Mouse (Mus musculus) left cerebral cortex, adult 9 months (tissue): ENCODE measurements at regions not wholly inside any gene's neighbourhood (a gene's known extent, or its start where the extent isn't known, plus 50 kb on each side); places are given as distances from the start of the nearest gene placed in this dataset.

ENCODE experiments used
- DNase-seq, 2 experiments: peaks; one replicate each; pipeline ENCODE4 v3.0.0; 2022; ENCODE audit warnings: low spot score in 2 of 2

DNA sequence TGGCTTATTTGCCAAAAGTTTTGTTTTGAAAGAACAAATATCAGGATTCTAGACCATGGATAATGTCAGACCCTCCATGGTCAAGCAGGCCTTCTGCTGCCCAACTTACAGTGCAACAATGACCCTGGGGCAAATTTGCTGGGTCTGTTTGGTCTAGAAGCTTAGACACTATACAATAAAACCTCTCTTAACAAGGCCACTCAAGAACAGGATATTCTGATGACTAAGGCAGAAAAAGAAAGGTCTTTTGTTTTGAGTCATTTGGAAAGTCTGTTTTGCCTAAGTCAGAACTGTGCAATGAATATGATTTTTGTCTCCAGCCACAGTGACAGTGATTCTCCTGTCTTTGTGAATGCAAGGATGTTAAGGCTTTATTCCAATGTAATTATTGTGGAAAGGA lies 1435.0 kb downstream of the Slc22a22 start:
- no peak for DNase-seq

DNA sequence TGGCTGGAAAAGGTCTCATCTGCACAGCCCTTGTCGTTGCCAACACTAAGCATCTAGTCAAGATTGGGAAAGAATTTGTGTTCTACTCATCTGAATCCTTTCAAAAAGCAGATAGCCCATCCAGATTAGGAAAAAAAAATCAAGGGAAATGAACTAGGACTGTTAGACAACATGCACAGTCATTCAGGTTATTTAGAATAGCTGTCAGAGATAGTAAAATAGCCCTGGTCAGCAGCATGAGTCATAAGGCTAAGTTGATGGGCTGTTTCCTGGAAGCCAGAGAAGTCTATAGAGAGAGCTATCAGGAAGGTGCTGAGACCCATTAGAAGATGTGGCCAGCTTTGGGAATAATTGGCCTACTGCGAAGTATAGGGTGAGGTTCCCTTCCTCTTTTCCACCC lies 1447.4 kb downstream of the Slc22a22 start:
- no peak for DNase-seq

DNA sequence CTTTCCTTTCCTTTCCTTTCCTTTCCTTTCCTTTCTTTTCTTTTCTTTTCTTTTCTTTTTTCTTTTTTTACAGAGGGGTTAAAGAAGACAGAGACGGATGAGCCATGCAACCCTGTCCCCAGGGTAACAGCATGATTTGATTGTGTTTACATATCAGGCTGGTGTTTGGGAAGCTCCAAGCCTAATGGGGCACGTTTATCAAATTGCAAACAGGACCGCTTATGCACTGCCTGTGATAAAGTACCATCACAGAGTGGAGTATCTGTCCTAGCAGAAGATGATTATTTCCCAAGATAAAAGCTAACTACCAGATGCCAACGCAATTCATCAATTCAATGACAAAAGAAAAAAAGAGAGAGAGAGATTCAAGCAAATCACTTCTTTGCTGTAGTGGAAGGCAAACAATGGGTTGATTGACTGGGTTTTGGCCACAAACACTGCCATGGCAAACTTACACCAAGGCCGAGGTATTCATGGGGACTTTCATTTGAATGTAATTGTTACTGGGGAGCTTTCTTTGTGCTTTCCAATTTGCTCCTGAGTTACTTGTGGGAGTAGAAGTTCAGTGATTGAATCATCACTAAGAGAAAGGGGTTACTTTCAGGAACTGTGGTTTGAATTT lies 1450.1 kb downstream of the Slc22a22 start:
- DNase-seq = no peak

DNA sequence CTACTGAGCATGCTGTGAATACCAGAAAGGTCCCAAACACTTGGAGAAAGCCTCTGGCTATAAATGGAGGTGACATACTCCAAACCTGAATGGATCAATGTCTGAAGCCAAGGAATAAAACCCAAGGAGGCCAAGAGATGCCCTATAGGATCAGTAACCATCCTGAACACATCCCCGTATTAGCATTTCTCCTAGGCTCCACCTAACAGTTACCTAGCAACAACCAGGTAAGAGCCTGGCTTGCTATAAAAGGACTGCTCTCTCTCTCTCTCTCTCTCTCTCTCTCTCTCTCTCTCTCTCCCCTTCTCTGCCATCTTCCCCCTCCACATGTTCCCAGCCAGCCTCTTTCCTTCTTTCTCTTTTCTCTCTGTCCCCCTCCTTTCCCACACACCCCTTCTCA lies 1452.7 kb downstream of the Slc22a22 start:
- DNase-seq = no peak

DNA sequence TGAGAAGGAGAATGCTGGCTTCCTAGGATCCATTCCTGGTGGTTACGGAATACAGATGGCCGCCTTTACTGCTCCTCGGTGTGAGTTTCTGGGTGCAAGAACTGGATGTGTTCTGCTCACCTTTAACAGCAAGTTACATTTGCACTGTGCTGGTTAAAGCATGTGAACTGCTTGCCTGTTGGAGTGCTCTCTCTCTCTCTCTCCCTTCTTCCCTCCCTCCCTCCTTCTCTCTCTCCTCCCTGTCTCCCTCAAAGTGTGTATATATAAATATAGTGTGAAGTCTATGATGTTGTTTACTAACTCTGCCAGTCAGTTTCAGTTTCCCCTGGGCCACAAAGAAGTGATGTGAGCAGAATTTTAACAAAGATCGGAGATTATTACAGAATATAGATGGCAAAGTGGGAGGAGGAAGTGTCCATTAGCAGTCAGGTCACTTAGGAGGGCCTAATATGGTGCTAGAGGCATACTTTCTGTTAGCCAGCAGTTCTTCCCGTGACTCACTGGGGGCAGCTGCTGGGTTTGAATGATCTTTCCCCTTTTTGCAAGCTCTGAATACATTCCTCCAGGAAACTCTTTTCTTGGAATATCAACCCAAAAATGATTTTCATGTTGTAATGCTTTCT lies 1453.5 kb downstream of the Slc22a22 start:
- no peak for DNase-seq

DNA sequence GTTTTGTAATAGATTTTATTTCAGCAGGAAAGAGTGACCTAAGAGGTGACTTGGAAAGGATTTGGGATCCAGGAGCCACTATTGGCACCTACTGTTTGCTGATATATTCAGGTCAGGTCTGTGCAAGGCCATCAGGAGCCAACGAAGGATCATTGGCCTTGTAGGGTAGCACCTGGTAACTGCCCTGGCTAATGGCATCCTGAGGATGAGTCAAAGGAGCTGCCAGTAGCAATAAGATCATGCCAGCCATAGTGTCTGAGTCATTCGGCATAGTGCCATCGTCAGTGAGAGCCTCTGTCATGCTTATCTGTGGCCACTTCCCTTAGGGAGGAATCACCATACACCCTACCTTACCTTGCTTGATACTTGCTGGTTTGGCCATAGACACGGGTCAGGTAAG lies 1455.1 kb downstream of the Slc22a22 start:
- DNase-seq = no peak

DNA sequence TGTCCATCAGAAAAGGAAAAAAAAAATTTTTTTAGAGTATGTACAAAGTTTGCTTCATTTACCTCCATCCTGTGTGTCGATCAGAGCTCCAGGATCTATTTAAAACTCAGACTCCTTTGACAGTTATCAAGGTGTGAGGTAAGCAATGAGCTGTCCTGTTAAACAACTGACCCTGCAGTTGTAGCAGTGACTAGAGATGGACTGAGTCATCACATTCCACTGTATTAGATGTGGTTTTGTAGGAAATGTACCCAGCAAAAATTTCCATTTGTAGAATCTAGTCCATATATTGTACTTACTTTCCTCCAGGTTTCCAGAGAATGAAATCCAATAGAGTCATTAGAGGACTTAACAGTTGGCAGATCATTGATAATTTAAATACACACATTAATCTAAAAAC lies 1459.3 kb downstream of the Slc22a22 start:
- no peak for DNase-seq

DNA sequence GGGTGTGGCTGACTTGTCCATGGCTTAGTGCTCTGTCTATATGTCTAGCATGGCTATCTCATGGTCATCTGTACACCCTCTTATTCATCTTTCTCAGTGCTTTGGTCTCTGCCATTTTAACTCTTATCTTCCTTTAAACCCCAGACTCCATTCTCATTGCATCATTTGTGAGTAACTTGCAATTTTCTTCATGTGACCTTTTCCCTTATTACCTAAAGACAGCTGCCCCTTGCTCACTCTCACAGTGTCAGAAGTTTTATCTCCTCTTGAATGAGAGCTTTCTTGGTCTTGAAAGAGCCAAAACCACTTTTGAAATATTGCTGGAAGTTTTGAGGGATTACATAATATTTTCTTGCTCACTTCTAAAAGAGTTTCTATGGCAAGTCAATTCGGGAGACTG lies 1459.9 kb downstream of the Slc22a22 start:
- no peak for DNase-seq

DNA sequence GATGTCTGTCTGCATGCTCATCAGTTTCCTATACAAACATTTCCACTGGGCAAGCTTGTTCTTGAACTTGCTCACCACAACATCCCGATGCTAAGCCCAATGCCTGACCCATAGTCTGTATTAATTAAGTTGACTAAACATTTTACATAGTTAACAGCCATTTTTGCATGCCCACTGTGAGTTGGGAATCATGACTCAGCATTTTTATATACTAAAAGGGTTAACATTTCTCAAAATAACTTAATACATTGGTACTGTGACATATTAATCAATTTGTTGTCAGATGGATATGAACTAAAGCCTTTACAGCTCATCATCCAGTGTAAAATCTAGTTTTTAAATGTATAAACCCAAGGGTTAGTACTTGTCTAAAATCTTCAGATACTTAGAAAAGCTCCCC lies 1461.4 kb downstream of the Slc22a22 start:
- DNase-seq = no peak

DNA sequence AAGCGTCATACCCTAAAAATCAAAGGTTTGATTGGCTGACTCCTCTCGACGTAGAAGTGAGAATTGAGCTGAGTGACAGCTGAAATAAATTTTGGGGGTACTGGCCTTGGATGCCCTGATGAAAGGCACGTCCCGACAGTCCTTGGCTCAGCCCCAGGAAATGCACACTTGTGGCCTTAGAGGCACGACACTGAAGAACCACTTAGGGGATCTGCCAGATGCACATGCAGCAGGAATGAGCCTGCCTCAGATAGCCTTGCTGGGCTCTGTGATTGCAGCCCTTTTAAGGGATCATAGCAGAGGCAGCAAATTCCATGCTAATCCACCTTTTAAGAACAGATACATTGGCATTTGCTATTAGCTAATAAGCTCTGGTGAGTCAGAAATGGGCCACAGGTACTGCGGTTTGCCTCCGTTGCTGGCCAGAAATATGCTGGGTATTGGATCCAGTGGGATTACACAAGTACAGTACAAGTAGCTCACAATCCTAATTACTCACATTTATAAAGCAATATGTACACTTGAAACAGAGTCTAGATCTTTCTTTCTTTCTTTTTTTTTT lies 1463.3 kb downstream of the Slc22a22 start:
- DNase-seq = no peak

DNA sequence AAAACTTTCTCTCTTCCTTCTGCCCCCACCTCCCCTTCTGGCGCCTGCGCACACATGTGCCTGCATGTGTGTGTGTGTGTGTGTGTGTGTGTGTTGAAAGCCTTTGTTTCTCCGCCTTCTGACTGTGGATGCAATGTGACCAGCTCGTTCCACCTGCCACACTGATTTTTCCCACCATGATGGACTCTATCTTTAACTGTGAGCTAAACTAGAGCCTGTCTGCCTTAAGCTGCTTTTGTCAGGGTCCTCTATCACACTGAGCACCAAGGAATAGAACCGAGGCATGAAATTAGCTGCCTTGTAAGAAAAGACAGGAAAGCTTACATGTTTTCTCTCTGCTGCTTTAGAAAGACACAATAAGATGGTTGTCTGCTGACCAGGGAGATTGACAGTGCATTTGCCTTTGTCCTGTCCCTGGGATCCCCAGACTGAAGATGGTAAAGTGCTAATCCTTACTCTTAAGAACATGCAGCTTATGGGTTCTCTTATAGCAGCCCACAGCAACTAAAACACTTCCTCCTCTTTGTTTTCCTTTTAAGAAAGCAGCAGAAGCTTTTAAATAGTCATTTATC lies 1468.7 kb downstream of the Slc22a22 start:
- no peak for DNase-seq

DNA sequence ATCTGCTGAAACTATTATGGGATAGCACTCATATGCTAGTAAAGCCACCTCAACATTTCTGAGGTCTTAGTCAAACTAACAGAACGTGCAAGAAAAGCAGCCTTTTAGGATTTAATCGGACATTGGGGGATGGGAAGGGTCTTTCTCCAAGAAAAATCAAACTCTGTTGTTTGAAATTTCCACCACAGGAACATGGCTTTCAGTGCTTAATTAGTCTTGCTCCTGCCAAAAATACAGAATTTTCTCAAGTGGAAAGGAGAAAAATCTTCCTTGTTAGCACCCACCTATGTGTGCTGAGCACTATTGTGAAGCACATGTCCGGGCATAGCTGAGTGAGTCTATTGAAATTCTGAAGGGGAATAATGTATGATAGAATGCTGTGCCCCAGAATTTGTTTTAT lies 1470.0 kb downstream of the Slc22a22 start:
- DNase-seq = no peak

DNA sequence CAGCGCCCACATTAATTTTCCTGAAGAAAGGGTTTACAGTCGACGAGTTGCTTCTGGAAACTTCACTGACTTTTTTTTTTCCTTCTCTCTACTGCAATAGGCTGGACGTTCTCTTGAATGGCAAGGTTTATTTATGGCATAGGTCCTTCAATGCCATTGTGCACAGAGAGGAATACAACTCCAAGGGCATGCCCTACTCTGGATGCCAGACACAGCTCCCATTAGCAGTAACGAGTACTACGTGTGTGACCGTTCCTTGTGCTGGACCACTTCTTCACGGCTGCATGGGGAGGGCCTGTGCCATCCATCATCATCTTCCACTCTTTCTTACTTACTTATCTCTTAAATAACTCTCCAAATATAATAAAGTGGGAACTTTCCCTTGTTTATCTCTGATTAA lies 1472.1 kb downstream of the Slc22a22 start:
- no peak for DNase-seq

DNA sequence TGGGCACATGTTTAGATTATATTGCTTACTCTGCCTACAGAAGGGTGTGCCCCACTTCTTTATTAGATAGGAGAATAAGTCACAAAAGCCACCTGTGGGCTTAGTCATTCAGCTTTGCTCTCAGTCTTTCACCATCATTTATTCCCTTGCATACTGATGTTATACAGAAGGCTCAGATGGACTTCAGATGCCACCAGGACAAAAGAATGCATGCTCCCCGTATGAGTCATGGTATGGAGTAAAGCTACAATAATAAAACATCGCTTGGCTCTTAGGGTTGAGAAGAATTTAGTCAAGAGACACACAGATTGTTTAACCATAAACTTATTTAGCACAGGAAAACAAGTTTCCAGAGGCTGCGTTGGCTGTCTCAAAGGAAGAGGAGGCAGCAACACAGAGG lies 1473.5 kb downstream of the Slc22a22 start:
- DNase-seq = no peak

DNA sequence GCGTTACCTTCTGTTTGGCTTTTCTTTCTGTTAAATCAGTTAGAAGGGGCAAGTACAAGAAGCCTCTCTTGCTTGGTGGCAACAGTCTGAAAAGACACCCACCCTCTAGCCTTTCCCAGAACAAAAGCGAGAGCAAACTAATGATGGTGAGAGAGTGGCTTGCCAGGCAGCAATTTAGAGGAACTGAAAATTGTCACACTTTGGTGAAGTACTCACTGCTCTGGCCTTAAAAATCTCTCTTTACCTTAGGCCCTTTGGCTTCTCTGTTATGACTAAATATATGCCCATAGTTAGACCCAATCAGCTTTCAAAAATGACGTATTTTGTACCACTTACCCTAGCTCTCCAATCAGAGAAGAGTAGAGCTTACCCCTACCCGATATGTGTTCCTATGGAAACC lies 1477.8 kb downstream of the Slc22a22 start:
- DNase-seq = no peak

DNA sequence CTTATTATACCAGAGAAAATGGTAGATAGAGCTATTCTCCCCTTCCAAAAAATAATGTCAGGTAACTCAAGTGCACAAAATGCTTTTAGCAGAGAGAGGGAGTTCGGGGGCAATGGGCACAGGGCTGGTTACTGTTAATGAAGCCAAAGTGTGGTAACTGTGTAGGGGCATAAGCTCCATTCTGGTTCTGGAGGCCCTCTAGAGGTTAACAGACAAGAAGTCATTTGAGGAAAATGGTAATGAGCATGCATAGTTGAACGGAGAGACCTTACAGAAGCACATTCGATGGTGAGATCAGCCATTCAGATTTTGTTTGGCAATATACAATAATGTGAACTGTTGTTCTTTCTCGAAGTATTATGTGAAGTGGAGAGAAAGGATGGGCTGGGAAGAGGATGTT lies 1479.4 kb downstream of the Slc22a22 start:
- no peak for DNase-seq

DNA sequence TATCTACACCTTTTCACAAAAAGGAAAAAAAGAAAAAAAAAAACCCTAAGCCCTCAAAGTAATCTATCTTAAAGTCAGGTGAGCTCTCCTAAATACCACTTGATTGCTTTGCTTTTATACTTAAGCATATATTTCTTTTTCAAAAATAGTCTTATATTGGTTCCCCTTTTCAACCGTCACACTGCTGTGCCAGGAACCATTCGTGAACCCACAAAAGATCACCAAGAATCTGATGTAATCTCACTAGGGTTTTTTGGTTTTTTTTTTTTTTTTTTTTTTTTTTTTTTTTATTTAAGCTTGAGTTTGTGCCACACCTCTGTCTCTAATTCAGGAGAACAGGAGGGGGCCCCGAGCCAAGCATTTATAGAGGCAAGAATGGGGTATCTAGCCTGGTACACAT lies 1482.7 kb downstream of the Slc22a22 start:
- no peak for DNase-seq

DNA sequence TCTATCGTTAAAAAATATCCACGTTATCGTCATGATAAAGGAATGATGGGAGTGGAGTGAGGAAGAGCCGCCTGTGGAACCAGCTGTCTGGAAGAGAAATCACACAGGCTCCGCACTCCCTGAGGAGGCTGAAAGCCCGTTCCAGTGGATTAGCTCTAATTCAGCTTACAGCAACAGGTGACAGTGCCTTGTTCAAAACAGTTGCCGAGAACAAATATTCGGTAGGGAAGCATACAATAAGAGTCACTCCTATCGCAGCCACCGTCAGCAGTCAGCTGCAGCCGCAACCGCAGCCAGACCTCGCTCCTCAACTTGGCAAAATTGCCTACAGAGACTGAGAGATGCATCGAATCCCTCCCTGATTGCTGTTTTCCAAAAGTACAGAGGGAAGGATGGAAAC lies 1501.6 kb downstream of the Slc22a22 start:
- no peak for DNase-seq

DNA sequence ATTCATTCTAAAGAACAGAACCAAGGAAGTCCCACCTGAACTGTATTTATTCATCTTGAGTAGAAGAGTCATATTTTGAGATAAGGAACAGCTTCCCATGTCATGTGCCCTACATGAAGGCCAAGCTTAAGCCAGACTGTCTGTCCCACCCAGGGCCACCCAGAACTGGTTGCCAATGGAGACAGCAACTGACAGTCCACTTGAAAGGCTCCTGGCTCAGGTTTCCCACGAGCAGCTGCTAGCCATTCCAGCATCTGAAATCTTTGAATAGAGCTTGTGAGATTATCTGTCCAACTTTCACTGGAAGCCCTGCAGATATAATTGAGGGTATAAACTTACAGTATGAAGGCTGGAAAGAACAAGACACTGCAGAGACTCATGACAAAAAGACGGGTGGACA lies 1510.6 kb downstream of the Slc22a22 start:
- no peak for DNase-seq

DNA sequence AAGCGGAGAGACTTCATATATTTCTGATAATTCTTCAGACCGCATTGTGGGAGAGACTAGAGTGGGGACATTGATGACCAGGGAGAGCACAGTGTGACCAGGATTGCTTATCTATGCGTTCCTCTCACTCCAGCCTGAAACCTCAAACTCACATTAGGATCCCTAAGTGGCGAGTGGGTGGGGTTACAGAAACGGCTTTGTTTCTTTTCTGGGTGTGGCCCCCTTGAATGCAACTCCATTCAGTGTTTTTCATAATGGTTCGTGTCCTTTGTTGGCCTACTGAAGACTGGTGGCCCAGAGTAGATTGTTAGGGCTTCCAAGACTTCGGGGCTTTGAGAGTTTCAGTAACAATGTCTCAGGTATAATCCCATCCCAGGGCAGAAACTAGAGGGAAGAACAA lies 1512.1 kb downstream of the Slc22a22 start:
- no peak for DNase-seq

DNA sequence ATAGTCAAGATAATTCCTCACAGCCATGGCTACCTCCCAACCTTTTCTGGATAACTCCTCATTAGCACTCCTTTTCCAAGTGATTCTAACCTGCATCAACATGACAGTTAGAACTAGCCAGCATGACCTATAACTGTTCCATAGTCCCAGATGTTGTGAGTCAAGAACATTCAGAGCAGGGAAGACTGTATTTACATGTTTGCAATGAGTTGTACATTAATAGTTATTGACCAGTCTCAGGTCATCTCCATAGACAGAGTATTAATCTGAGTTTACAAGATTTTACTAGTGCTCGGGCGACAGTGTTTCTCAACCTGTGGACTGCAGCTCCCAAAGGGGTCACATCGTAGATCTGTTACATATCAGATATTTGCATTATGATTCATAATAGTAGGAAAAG lies 1515.3 kb downstream of the Slc22a22 start:
- no peak for DNase-seq
